Mouse (Mus musculus): ENCODE data around the gene Olfr288. TPM values are rescaled to one million over a fixed set of nuclear protein-coding genes. Genes with fewer than 3 reads are reported as not detected.

The Olfr288 gene
- polyA plus RNA-seq, 1 experiment, result not detected

- Histone ChIP-seq H3K4me1 (ENCODE audit: control insufficient read depth, insufficient read depth, low read length) (peaks cover 4% of the 10 kb centered on the region; the same call in 1 of the 2 replicates), H3K4me3 (ENCODE audit: insufficient read depth, low read depth, low read length) (peak overlapping the region; percentile 78), H3K27ac (ENCODE audit: insufficient read depth, low read depth, low read length) (no peak overlapping the region)
- WGBS, result 1% methylated on average over 36 of the region's 36 CpGs
- TF ChIP-seq POLR2A (IDR thresholded peaks at IDR 0.05; ENCODE audit: insufficient read depth, low read depth, low read length), result no peak
- no peak for TF ChIP-seq CTCF (IDR thresholded peaks at IDR 0.05; ENCODE audit: insufficient read depth, low read depth, low read length)
Measured at GRCm38 (mm10) chr15:98144861-98145507, 50.4 kb downstream of the Olfr288 start.

- Histone ChIP-seq H3K27ac (ENCODE audit: insufficient read depth, low read depth, low read length) (no peak overlapping the region), H3K4me1 (ENCODE audit: control insufficient read depth, insufficient read depth, low read length) (peaks cover 4% of the 10 kb centered on the region; the same call in 1 of the 2 replicates), H3K4me3 (ENCODE audit: insufficient read depth, low read depth, low read length) (no peak overlapping the region)
- 77% methylated on average over 10 of the region's 10 CpGs for WGBS
- TF ChIP-seq CTCF (IDR thresholded peaks at IDR 0.05; ENCODE audit: insufficient read depth, low read depth, low read length), result no peak
- TF ChIP-seq POLR2A (IDR thresholded peaks at IDR 0.05; ENCODE audit: insufficient read depth, low read depth, low read length), result no peak
Measured at GRCm38 (mm10) chr15:98142515-98142914, 52.8 kb downstream of the Olfr288 start.

- TF ChIP-seq CTCF (IDR thresholded peaks at IDR 0.05; ENCODE audit: insufficient read depth, low read depth, low read length) (no peak), POLR2A (IDR thresholded peaks at IDR 0.05; ENCODE audit: insufficient read depth, low read depth, low read length) (no peak)
- 92% methylated on average over 5 of the region's 5 CpGs for WGBS
Measured at GRCm38 (mm10) chr15:98140809-98141208, 54.5 kb downstream of the Olfr288 start.

GRCm38 (mm10) chr15:98139763-98140162 is 55.6 kb downstream of the Olfr288 start:
- 72% methylated on average over 7 of the region's 7 CpGs for WGBS

More at GRCm38 (mm10) chr15:98140809-98141208, 54.5 kb downstream of the Olfr288 start:
- H3K4me1 ChIP-seq (ENCODE audit: control insufficient read depth, insufficient read depth, low read length), result peaks cover 4% of the 10 kb centered on the region; the same call in 1 of the 2 replicates
- H3K27ac ChIP-seq (ENCODE audit: insufficient read depth, low read depth, low read length), result no peak overlapping the region
- no peak overlapping the region for H3K4me3 ChIP-seq (ENCODE audit: insufficient read depth, low read depth, low read length)

GRCm38 (mm10) chr15:98136871-98137270 is 58.5 kb downstream of the Olfr288 start:
- H3K4me1 ChIP-seq (ENCODE audit: control insufficient read depth, insufficient read depth, low read length), result peaks cover 5% of the 10 kb centered on the region; the same call in 1 of the 2 replicates
- H3K27ac ChIP-seq (ENCODE audit: insufficient read depth, low read depth, low read length), result no peak overlapping the region
- no peak for TF ChIP-seq POLR2A (IDR thresholded peaks at IDR 0.05; ENCODE audit: insufficient read depth, low read depth, low read length)
- no peak for TF ChIP-seq CTCF (IDR thresholded peaks at IDR 0.05; ENCODE audit: insufficient read depth, low read depth, low read length)
- WGBS, result 89% methylated on average over 9 of the region's 9 CpGs
- H3K4me3 ChIP-seq (ENCODE audit: insufficient read depth, low read depth, low read length), result no peak overlapping the region

More at GRCm38 (mm10) chr15:98139763-98140162, 55.6 kb downstream of the Olfr288 start:
- Histone ChIP-seq H3K4me1 (ENCODE audit: control insufficient read depth, insufficient read depth, low read length) (peaks cover 6% of the 10 kb centered on the region; the same call in 1 of the 2 replicates), H3K27ac (ENCODE audit: insufficient read depth, low read depth, low read length) (no peak overlapping the region), H3K4me3 (ENCODE audit: insufficient read depth, low read depth, low read length) (no peak overlapping the region)
- TF ChIP-seq POLR2A (IDR thresholded peaks at IDR 0.05; ENCODE audit: insufficient read depth, low read depth, low read length), result no peak
- no peak for TF ChIP-seq CTCF (IDR thresholded peaks at IDR 0.05; ENCODE audit: insufficient read depth, low read depth, low read length)

Other genes with a start within 250 kb of the Olfr288 start
- not detected in 2 replicates for gene Tmem106c, start 231.3 kb downstream of the Olfr288 start, polyA plus RNA-seq (2012; ENCODE audit: insufficient read depth, insufficient read length, low replicate concordance, missing spikeins)
- not detected in 2 replicates for gene Col2a1, start 190.8 kb downstream of the Olfr288 start, polyA plus RNA-seq (2012; ENCODE audit: insufficient read depth, insufficient read length, low replicate concordance, missing spikeins)
- 219 TPM in 1 of 2 replicates, not detected in the other for gene Pfkm, start 103.0 kb downstream of the Olfr288 start, polyA plus RNA-seq (2012; ENCODE audit: insufficient read depth, insufficient read length, low replicate concordance, missing spikeins)
- not detected in 2 replicates for gene Senp1, start 101.8 kb downstream of the Olfr288 start, polyA plus RNA-seq (2012; ENCODE audit: insufficient read depth, insufficient read length, low replicate concordance, missing spikeins)
- not detected in 2 replicates for gene Asb8, start 29.9 kb downstream of the Olfr288 start, polyA plus RNA-seq (2012; ENCODE audit: insufficient read depth, insufficient read length, low replicate concordance, missing spikeins)
- not detected in 2 replicates for gene Ccdc184, start 28.4 kb downstream of the Olfr288 start, polyA plus RNA-seq (2012; ENCODE audit: insufficient read depth, insufficient read length, low replicate concordance, missing spikeins)
- gene Gm44579, start 25.4 kb upstream of the Olfr288 start, polyA plus RNA-seq (2012; ENCODE audit: insufficient read depth, insufficient read length, low replicate concordance, missing spikeins), result not detected in 2 replicates
- not detected in 2 replicates for gene Olfr287, start 25.5 kb upstream of the Olfr288 start, polyA plus RNA-seq (2012; ENCODE audit: insufficient read depth, insufficient read length, low replicate concordance, missing spikeins)
- not detected in 2 replicates for gene Olfr286, start 38.9 kb upstream of the Olfr288 start, polyA plus RNA-seq (2012; ENCODE audit: insufficient read depth, insufficient read length, low replicate concordance, missing spikeins)
- gene H1fnt, start 61.8 kb upstream of the Olfr288 start, polyA plus RNA-seq (2012; ENCODE audit: insufficient read depth, insufficient read length, low replicate concordance, missing spikeins), result not detected in 2 replicates
- gene Zfp641, start 100.6 kb upstream of the Olfr288 start, polyA plus RNA-seq (2012; ENCODE audit: insufficient read depth, insufficient read length, low replicate concordance, missing spikeins), result not detected in 2 replicates
- not detected in 2 replicates for gene Olfr285, start 121.8 kb upstream of the Olfr288 start, polyA plus RNA-seq (2012; ENCODE audit: insufficient read depth, insufficient read length, low replicate concordance, missing spikeins)
- not detected in 2 replicates for gene Olfr284, start 145.4 kb upstream of the Olfr288 start, polyA plus RNA-seq (2012; ENCODE audit: insufficient read depth, insufficient read length, low replicate concordance, missing spikeins)
- not detected in 2 replicates for gene Olfr283, start 185.4 kb upstream of the Olfr288 start, polyA plus RNA-seq (2012; ENCODE audit: insufficient read depth, insufficient read length, low replicate concordance, missing spikeins)
- not detected in 2 replicates for gene Olfr282, start 235.7 kb upstream of the Olfr288 start, polyA plus RNA-seq (2012; ENCODE audit: insufficient read depth, insufficient read length, low replicate concordance, missing spikeins)